Mouse (Mus musculus): ENCODE results near the gene Defa2.
"Not testable (repeated sequence)": the region's sequence is repeated elsewhere in the genome, so short reads cannot be mapped to it uniquely, and the experiment has no call there.

The Defa2 gene

DNA sequence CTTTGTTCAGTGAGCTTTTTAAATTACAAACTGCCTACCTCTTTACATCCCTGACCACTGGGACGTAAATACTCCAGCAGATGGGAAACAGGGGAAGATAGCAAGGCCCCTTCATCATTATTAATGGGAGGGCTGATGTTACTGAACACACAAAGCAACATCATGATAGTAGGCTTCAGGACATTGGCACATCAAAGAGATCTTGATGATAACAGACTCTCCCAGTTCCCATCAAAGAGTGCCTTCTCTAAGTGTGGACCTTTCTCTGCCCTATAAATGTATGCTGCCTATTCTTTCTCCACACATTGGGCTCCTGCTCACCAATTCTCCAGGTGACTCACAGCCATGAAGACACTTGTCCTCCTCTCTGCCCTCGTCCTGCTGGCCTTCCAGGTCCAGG, at the start of gene Defa2:
TSS of gene Defa2 (plus strand) at position 301 of the 400 bp plus-strand sequence.
- DNase-seq (ENCODE audit: low read depth in 2 of 2, low spot score in 2 of 2) = not testable (repeated sequence)

DNA sequence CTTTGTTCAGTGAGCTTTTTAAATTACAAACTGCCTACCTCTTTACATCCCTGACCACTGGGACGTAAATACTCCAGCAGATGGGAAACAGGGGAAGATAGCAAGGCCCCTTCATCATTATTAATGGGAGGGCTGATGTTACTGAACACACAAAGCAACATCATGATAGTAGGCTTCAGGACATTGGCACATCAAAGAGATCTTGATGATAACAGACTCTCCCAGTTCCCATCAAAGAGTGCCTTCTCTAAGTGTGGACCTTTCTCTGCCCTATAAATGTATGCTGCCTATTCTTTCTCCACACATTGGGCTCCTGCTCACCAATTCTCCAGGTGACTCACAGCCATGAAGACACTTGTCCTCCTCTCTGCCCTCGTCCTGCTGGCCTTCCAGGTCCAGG, 13.2 kb downstream of the Defa2 start, which contains the start of gene Defa33:
TSS of gene Defa33 (plus strand) at position 301 of the 400 bp plus-strand sequence.
- DNase-seq (ENCODE audit: low read depth in 2 of 2, low spot score in 2 of 2) = not testable (repeated sequence)

DNA sequence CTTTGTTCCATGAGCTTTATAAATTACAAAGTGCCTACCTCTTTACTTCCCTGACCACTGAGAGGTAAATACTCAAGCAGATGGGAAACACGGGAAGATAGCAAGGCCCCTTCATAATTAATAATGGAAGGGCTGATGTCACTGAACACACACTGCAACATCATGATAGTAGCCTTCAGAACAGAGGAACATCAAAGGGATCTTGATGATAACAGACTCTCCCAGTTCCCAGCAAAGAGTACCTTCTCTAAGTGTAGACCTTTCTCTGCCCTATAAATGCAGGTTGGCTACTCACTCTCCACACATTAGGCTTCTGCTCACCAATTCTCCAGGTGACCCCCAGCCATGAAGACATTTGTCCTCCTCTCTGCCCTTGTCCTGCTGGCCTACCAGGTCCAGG, 48.8 kb downstream of the Defa2 start, which contains the start of gene Defa36:
TSS of gene Defa36 (plus strand) at position 301 of the 400 bp plus-strand sequence.
- DNase-seq (ENCODE audit: low read depth in 2 of 2, low spot score in 2 of 2) = not testable (repeated sequence)

Data from CD8-positive naive resting alpha-beta T cell, adult 2 months (primary cell).